Mouse (Mus musculus): ENCODE data around the gene Ilf3. TPM values are rescaled to one million over a fixed set of nuclear protein-coding genes. Genes with fewer than 3 reads are reported as not detected.

The Ilf3 gene
- total RNA-seq, 4 experiments from 2014 or later = 15.8 to 20.6 (median 18.9) TPM

GRCm38 (mm10) chr9:21435777-21436635 lies 68.3 kb downstream of the Ilf3 start:
- no peak for DNase-seq (ENCODE audit: low spot score in 2 of 2)

GRCm38 (mm10) chr9:21437577-21437976 lies 69.9 kb downstream of the Ilf3 start:
- DNase-seq (ENCODE audit: low spot score in 2 of 2) = no peak

- peak in 1 of 2 experiments; percentile 41 for DNase-seq (ENCODE audit: low spot score in 2 of 2)
Observed at GRCm38 (mm10) chr9:21438219-21438618, 70.5 kb downstream of the Ilf3 start.

GRCm38 (mm10) chr9:21439456-21439855 lies 71.8 kb downstream of the Ilf3 start:
- no peak for DNase-seq (ENCODE audit: low spot score in 2 of 2)

GRCm38 (mm10) chr9:21439914-21440313 lies 72.2 kb downstream of the Ilf3 start:
- no peak for DNase-seq (ENCODE audit: low spot score in 2 of 2)

- no peak for DNase-seq (ENCODE audit: low spot score in 2 of 2)
Observed at GRCm38 (mm10) chr9:21440387-21440786, 72.7 kb downstream of the Ilf3 start.

- DNase-seq (ENCODE audit: low spot score in 2 of 2) = no peak
Observed at GRCm38 (mm10) chr9:21443853-21444252, 76.2 kb downstream of the Ilf3 start.

- no peak for DNase-seq (ENCODE audit: low spot score in 2 of 2)
Observed at GRCm38 (mm10) chr9:21444574-21444973, 76.9 kb downstream of the Ilf3 start.

GRCm38 (mm10) chr9:21445081-21445744 lies 77.5 kb downstream of the Ilf3 start:
- no peak for DNase-seq (ENCODE audit: low spot score in 2 of 2)

GRCm38 (mm10) chr9:21447778-21448177 lies 80.1 kb downstream of the Ilf3 start:
- no peak for DNase-seq (ENCODE audit: low spot score in 2 of 2)

GRCm38 (mm10) chr9:21449710-21450109 lies 82.0 kb downstream of the Ilf3 start:
- no peak for DNase-seq (ENCODE audit: low spot score in 2 of 2)

GRCm38 (mm10) chr9:21450270-21450669 lies 82.6 kb downstream of the Ilf3 start:
- DNase-seq (ENCODE audit: low spot score in 2 of 2) = no peak

- peak in 1 of 2 experiments; percentile 27 for DNase-seq (ENCODE audit: low spot score in 2 of 2)
Observed at GRCm38 (mm10) chr9:21451391-21451790, 83.7 kb downstream of the Ilf3 start.

- peak; percentile 47 to 55 for DNase-seq (ENCODE audit: low spot score in 2 of 2)
Observed at GRCm38 (mm10) chr9:21451870-21452269, 84.2 kb downstream of the Ilf3 start.

GRCm38 (mm10) chr9:21453003-21453402 lies 85.3 kb downstream of the Ilf3 start:
- no peak for DNase-seq (ENCODE audit: low spot score in 2 of 2)

- no peak for DNase-seq (ENCODE audit: low spot score in 2 of 2)
Observed at GRCm38 (mm10) chr9:21453459-21453858, 85.8 kb downstream of the Ilf3 start.

GRCm38 (mm10) chr9:21454556-21454955 lies 86.9 kb downstream of the Ilf3 start:
- DNase-seq (ENCODE audit: low spot score in 2 of 2) = no peak

Other genes starting within 250 kb of the Ilf3 start
- gene Tyk2, start 236.6 kb upstream of the Ilf3 start, total RNA-seq (2022) = 1 to 10 TPM; 4.9 to 6.0 (median 5.8) TPM
- 100 to 1,000 TPM in 3 of 4 experiments, 10 to 100 TPM in 1; 95.0 to 132 (median 111) TPM for gene Cdc37, start 217.9 kb upstream of the Ilf3 start, total RNA-seq (2022)
- gene Pde4a, start 202.2 kb upstream of the Ilf3 start, total RNA-seq (2022) = 10 to 100 TPM; 40.7 to 51.5 (median 47.0) TPM
- gene Keap1, start 128.5 kb upstream of the Ilf3 start, total RNA-seq (2022) = 10 to 100 TPM; 54.9 to 59.4 (median 57.4) TPM
- under 1 TPM; 0.10 to 0.29 (median 0.15) TPM for gene S1pr5, start 119.4 kb upstream of the Ilf3 start, total RNA-seq (2022)
- 10 to 100 TPM; 74.3 to 87.3 (median 80.7) TPM for gene Atg4d, start 102.6 kb upstream of the Ilf3 start, total RNA-seq (2022)
- 10 to 100 TPM in 3 of 4 experiments, 1 to 10 TPM in 1; 8.4 to 13.0 (median 11.4) TPM for gene Kri1, start 79.9 kb upstream of the Ilf3 start, total RNA-seq (2022)
- gene Cdkn2d, start 76.5 kb upstream of the Ilf3 start, total RNA-seq (2022) = 10 to 100 TPM in 3 of 4 experiments, 1 to 10 TPM in 1; 8.8 to 10.7 (median 10.6) TPM
- not detected for gene Ap1m2, start 55.5 kb upstream of the Ilf3 start, total RNA-seq (2022)
- gene Slc44a2, start 47.2 kb upstream of the Ilf3 start, total RNA-seq (2022) = 100 to 1,000 TPM; 155 to 165 (median 161) TPM
- 1 to 10 TPM; 5.8 to 8.0 (median 6.2) TPM for gene Qtrt1, start 44.0 kb downstream of the Ilf3 start, total RNA-seq (2022)
- gene Dnm2, start 57.0 kb downstream of the Ilf3 start, total RNA-seq (2022) = 10 to 100 TPM; 29.3 to 39.1 (median 30.8) TPM
- gene Tmed1, start 142.4 kb downstream of the Ilf3 start, total RNA-seq (2022) = 10 to 100 TPM; 30.2 to 35.8 (median 33.3) TPM
- under 1 TPM in 3 of 4 experiments, not detected in 1; 0.22 to 0.58 (median 0.48) TPM for gene AB124611, start 158.3 kb downstream of the Ilf3 start, total RNA-seq (2022)
- gene Carm1, start 179.0 kb downstream of the Ilf3 start, total RNA-seq (2022) = 10 to 100 TPM; 52.5 to 65.9 (median 55.2) TPM
- 10 to 100 TPM; 48.2 to 52.3 (median 51.3) TPM for gene Timm29, start 224.9 kb downstream of the Ilf3 start, total RNA-seq (2022)
- 1 to 10 TPM; 6.2 to 6.7 (median 6.5) TPM for gene Yipf2, start 225.0 kb downstream of the Ilf3 start, total RNA-seq (2022)
- 10 to 100 TPM; 37.3 to 40.9 (median 38.5) TPM for gene Smarca4, start 248.3 kb downstream of the Ilf3 start, total RNA-seq (2022)